Mouse (Mus musculus) neural tube, embryonic 15.5 days (tissue): ENCODE data around the gene G3bp2. TPM values are rescaled to one million over a fixed set of nuclear protein-coding genes. Genes with fewer than 3 reads are reported as not detected.

Source experiments
- ATAC-seq: fragments of 200-750 bp; cut with Nextera tagmentation; 2 replicates; pipeline ENCODE4 v1.8.0; 2017; ENCODE audit warnings: mild to moderate bottlenecking, moderate TSS enrichment, moderate library complexity; ENCODE audit not compliant: low FRiP score
- H3K27ac ChIP-seq: fragments of 300-500 bp; sonication (generic); replicated peaks from 2 replicates; pipeline ENCODE4 v1.5.1; 2015; ENCODE audit warnings: mild to moderate bottlenecking, inconsistent platforms
- H3K27me3 ChIP-seq: fragments of 300-500 bp; sonication (generic); replicated peaks from 2 replicates; pipeline ENCODE4 v1.6.1; 2015; ENCODE audit warnings: inconsistent platforms
- H3K36me3 ChIP-seq: fragments of 300-500 bp; sonication (generic); 2 replicates; pipeline ENCODE4 v1.6.1; 2015; ENCODE audit warnings: inconsistent platforms
- H3K4me1 ChIP-seq: fragments of 300-500 bp; sonication (generic); 2 replicates; pipeline ENCODE4 v1.6.1; 2015; ENCODE audit warnings: inconsistent platforms
- H3K4me2 ChIP-seq: fragments of 300-500 bp; sonication (generic); 2 replicates; pipeline ENCODE4 v1.6.1; 2015; ENCODE audit warnings: inconsistent platforms, mild to moderate bottlenecking, moderate library complexity
- H3K4me3 ChIP-seq: fragments of 300-500 bp; sonication (generic); replicated peaks from 2 replicates; pipeline ENCODE4 v1.5.1; 2015; ENCODE audit warnings: mild to moderate bottlenecking, inconsistent platforms
- H3K9ac ChIP-seq: fragments of 300-500 bp; sonication (generic); replicated peaks from 2 replicates; pipeline ENCODE4 v1.6.1; 2015; ENCODE audit warnings: mild to moderate bottlenecking, inconsistent platforms
- H3K9me3 ChIP-seq: fragments of 300-500 bp; sonication (generic); replicated peaks from 2 replicates; pipeline ENCODE4 v1.6.1; 2016; ENCODE audit warnings: inconsistent platforms
- WGBS: fragments of 180-500 bp; shearing (Covaris S2); methylation state at CpG from one replicate; pipeline ENCODE4 v1.1.7; 2015; ENCODE audit warnings: mixed read lengths; 5-methylcytosine and 5-hydroxymethylcytosine counted together
- polyA plus RNA-seq: library from polyadenylated mRNA; unstranded; fragments of >200 nt; fragmentation: Nextera tagmentation; extraction: Ambion mirVana; gene quantifications from 2 replicates; pipeline ENCODE4 v1.2.1, GENCODE M21; 2015

Gene G3bp2
- polyA plus RNA-seq, 1 experiment from 2014 or later: 357 TPM

DNA sequence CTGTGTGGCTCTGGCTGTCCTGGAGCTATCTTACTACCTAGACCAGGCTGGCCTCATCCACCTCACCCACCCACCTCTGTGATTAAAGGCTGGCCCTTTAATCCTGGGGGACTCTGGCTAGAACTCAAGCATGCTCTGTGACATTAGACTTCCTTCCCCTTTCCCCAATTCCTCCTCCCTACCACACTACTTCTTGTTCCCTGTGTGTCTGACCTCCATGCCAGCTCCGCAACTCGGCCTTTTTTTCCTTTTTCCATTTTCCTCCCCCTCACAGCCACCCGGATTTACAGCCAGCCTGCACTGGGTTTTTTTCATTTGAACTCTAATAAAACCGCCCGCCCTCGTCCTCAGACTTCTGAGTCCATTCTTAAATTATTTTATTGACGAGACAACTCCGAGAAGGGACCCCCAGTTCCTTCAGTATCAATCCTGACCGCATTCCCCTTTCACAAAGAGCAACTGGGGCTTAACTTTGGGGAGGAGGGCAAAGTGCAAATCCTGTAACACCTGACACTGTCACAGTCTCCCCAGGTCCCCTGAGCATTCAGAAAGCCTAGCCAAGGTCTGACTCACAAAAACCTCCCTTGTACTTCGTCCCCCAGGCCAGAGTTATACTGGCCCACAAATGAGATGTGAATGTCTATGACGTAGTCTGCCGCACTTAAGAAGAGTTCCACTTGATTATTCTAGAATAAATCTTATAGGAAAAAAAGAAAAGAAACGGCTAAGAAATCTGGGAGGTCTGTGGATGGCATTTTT is 15.0 kb upstream of the G3bp2 start:
- H3K9me3 ChIP-seq: no peaks in the 10 kb centered on the region
- H3K4me2 ChIP-seq: no peak overlapping the region
- H3K9ac ChIP-seq: no peak overlapping the region
- 30% methylated on average over 13 of the region's 13 CpGs for WGBS
- no peak for ATAC-seq
- no peaks in the 10 kb centered on the region for H3K27me3 ChIP-seq
- 0 out of 2 replicates have a peak, but pooled peaks cover 2% of the 10 kb centered on the region for H3K4me1 ChIP-seq
- no peak overlapping the region for H3K27ac ChIP-seq
- H3K4me3 ChIP-seq: no peak overlapping the region
- H3K36me3 ChIP-seq: no peaks in the 10 kb centered on the region

GRCm38 (mm10) chr5:92097779-92098178 is 14.3 kb upstream of the G3bp2 start:
- no peaks in the 10 kb centered on the region for H3K9me3 ChIP-seq
- no peak overlapping the region for H3K4me3 ChIP-seq
- H3K4me1 ChIP-seq: peaks cover 8% of the 10 kb centered on the region; the same call in 1 of the 2 replicates
- no peak overlapping the region for H3K9ac ChIP-seq
- no peak overlapping the region for H3K4me2 ChIP-seq
- H3K36me3 ChIP-seq: no peaks in the 10 kb centered on the region
- no peak for ATAC-seq
- H3K27ac ChIP-seq: no peak overlapping the region
- H3K27me3 ChIP-seq: no peaks in the 10 kb centered on the region
- 93% methylated on average over 4 of the region's 4 CpGs for WGBS

DNA sequence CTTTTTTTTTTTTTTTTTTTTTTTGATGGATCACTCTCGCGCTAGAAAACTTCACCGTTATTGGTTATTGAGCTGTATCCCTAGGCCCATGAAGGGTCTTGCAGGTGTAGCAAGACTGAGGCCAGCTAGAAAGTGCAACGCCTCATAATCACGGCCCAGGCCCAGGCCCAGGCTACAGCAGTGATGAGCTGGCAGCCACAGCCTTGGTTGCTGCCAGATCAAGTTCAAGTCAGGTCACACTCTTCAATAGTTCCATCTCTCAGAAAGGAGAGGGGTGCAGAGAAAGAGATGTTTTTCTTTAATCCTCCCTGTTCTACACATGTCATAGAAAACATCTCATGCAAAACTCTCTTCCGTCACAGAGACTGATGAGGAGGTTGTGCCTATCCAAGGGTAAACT is 13.3 kb upstream of the G3bp2 start:
- Histone ChIP-seq H3K9ac (no peak overlapping the region), H3K4me1 (peaks cover 8% of the 10 kb centered on the region; the same call in 1 of the 2 replicates), H3K27me3 (no peaks in the 10 kb centered on the region), H3K36me3 (no peaks in the 10 kb centered on the region), H3K27ac (no peak overlapping the region), H3K4me3 (no peak overlapping the region), H3K4me2 (no peak overlapping the region), H3K9me3 (no peaks in the 10 kb centered on the region)
- 89% methylated on average over 6 of the region's 6 CpGs for WGBS
- ATAC-seq: no peak

DNA sequence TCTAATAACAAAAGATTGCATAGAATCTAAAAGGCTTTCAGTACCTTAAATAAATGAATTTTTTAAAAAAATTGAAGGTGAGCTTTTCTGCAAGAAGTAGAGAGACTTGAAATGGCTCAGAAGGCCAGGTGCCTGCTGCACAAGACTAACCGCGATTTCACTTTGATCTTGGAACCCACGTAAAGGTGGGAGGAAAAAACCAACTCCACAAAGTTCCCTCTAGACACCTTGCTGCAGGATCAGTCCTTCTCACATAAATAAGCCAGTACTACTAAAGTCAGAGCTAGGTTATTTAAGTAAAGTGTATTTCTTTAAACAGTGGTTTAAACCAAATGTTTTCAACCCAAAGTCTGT is 10.5 kb upstream of the G3bp2 start:
- WGBS: 85% methylated on average over 3 of the region's 3 CpGs
- H3K4me2 ChIP-seq: no peak overlapping the region
- no peaks in the 10 kb centered on the region for H3K36me3 ChIP-seq
- no peak overlapping the region for H3K9ac ChIP-seq
- H3K27ac ChIP-seq: no peak overlapping the region
- H3K9me3 ChIP-seq: no peaks in the 10 kb centered on the region
- H3K4me1 ChIP-seq: peaks cover 8% of the 10 kb centered on the region; the same call in 1 of the 2 replicates
- H3K4me3 ChIP-seq: no peak overlapping the region
- no peaks in the 10 kb centered on the region for H3K27me3 ChIP-seq
- ATAC-seq: no peak

DNA sequence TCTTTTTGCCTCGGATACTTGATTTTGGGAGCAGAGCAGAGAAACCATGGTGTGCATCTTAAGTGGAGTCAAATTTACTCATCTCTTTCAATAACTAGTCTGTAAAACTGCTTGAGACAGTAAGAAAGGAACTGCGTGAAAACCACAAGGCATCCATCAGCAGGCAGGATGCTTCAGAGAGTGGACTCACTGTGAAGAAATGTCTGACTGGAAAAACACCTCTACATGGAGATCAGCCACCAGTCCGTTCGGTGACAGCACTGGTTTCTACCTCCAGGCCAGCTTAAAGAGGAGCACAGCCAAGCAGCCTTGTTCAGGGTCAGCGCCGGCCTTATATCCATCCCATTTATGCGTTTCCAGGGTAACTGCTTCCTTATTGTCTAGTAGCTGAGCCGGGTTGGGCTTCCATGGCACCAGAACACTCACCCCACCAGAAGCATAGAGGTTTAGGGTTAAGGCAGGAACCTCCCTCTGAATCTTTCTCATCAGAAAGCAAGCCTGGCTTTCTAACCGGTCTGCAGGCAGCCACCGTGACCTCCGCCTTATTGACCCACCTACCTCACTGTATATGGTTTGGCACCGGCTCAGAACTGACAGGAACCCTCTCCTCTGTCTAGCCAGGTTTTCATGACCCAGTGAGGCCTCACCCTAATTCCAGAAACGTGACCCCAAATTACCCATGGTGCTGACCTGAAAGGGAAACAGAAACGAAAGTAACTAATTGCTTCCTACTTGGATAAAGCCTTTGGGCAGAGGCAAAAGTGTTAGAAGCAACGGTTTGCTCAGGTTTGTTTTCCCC is 9.9 kb upstream of the G3bp2 start:
- WGBS: 52% methylated on average over 15 of the region's 15 CpGs
- H3K4me2 ChIP-seq: no peak overlapping the region
- peaks cover 8% of the 10 kb centered on the region; the same call in 1 of the 2 replicates for H3K4me1 ChIP-seq
- H3K36me3 ChIP-seq: no peaks in the 10 kb centered on the region
- ATAC-seq: no peak
- H3K9me3 ChIP-seq: no peaks in the 10 kb centered on the region
- no peaks in the 10 kb centered on the region for H3K27me3 ChIP-seq
- no peak overlapping the region for H3K27ac ChIP-seq
- H3K9ac ChIP-seq: no peak overlapping the region
- no peak overlapping the region for H3K4me3 ChIP-seq

DNA sequence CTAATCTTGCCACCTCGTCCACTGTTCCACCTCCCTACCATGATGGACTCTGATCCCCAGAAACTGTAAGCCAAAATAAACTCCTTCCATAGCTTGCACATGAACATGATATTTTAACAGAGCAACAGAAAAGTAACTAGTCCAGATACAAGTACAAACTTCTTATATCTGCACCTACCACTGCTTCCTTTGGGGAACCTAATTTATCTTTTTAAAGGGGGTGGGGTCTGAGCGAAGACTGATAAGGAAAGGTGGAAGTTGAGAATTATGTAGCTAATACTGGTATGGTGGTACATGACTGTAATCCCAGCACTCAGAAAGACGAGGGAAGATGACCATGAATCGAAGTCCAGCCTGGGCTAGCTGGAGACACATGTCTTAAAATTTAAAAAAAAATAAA is 4.0 kb upstream of the G3bp2 start:
- WGBS: 96% methylated on average over 4 of the region's 4 CpGs
- H3K4me1 ChIP-seq: peaks cover 7% of the 10 kb centered on the region; the same call in 1 of the 2 replicates
- no peaks in the 10 kb centered on the region for H3K27me3 ChIP-seq
- H3K9me3 ChIP-seq: no peaks in the 10 kb centered on the region
- no peak overlapping the region for H3K4me2 ChIP-seq
- H3K36me3 ChIP-seq: no peaks in the 10 kb centered on the region
- no peak overlapping the region for H3K9ac ChIP-seq
- H3K4me3 ChIP-seq: no peak overlapping the region
- no peak overlapping the region for H3K27ac ChIP-seq
- no peak for ATAC-seq

GRCm38 (mm10) chr5:92085821-92086550 is 2.5 kb upstream of the G3bp2 start:
- Histone ChIP-seq H3K9ac (no peak overlapping the region), H3K4me3 (no peak overlapping the region), H3K4me2 (no peak overlapping the region), H3K27me3 (no peaks in the 10 kb centered on the region), H3K4me1 (peaks cover 20% of the 10 kb centered on the region), H3K27ac (no peak overlapping the region), H3K9me3 (no peaks in the 10 kb centered on the region), H3K36me3 (no peaks in the 10 kb centered on the region)
- WGBS: 89% methylated on average over 7 of the region's 7 CpGs
- no peak for ATAC-seq

DNA sequence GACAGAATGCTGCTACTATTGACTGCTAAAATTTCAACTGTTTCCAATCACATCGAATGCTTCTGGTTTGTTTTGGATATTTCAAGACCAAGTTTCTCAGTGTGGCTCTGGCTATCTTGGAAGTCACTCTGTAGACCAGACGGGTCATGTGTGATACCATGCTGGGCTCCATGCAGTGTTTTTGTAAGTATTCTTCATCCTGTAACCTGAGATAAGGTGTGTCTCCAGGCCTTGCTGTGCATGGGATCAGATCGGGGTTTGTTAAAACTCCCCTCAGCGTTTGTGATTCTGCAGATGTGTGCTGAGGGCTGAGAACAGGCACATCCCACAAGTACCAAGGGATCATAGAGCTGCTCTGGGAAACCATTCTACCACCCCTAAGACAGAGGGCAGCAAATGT is 1.7 kb upstream of the G3bp2 start:
- H3K9me3 ChIP-seq: no peaks in the 10 kb centered on the region
- H3K4me2 ChIP-seq: no peak overlapping the region
- H3K4me1 ChIP-seq: peaks cover 28% of the 10 kb centered on the region
- ATAC-seq: no peak
- H3K36me3 ChIP-seq: no peaks in the 10 kb centered on the region
- H3K27me3 ChIP-seq: no peaks in the 10 kb centered on the region
- no peak overlapping the region for H3K27ac ChIP-seq
- WGBS: 72% methylated on average over 4 of the region's 4 CpGs
- no peak overlapping the region for H3K4me3 ChIP-seq
- no peak overlapping the region for H3K9ac ChIP-seq

DNA sequence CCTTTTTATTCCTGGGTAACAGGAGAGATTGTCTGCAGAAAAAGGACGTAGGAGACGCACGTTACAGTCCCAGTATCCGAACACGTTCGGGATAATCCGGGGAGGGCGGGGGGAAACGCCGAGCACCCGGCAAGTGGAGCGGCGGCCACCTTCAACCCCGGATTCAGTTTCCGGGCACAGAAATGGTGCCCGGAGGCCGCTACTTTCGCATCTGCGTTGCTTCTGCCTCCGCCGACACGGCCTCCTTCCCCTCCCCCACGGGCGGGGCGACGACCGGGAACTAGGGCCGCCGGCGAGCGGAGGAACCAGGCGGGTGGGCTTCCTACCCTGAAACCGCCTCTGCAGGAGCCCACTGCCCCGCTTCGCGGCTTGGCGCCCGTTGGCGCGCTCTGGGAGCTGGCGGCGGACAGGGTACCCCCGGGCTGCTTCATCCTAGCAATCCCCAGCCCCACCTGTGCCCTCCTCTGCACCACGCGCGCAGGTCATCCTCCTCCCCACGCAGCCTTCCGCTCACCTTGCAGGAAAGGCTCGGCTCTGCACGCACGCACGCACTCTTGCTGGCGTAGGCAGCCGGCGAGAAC is 608 bp downstream of the G3bp2 start:
- Histone ChIP-seq H3K4me3 (peak overlapping the region; percentile 98), H3K27ac (peak overlapping the region; percentile 99), H3K4me1 (peaks cover 41% of the 10 kb centered on the region), H3K9ac (peak overlapping the region; percentile 97), H3K9me3 (no peaks in the 10 kb centered on the region), H3K4me2 (peak overlapping the region; percentile 69), H3K27me3 (no peaks in the 10 kb centered on the region), H3K36me3 (no peaks in the 10 kb centered on the region)
- under 1% methylated on average over 53 of the region's 55 CpGs for WGBS
- ATAC-seq: peak; percentile 80

GRCm38 (mm10) chr5:92081326-92081725 is 2.2 kb downstream of the G3bp2 start:
- Histone ChIP-seq H3K4me2 (peak overlapping the region; percentile 69), H3K27ac (no peak overlapping the region), H3K9ac (peak overlapping the region; percentile 34; the same call in 1 of the 2 replicates), H3K4me1 (peaks cover 41% of the 10 kb centered on the region), H3K27me3 (no peaks in the 10 kb centered on the region), H3K4me3 (peak overlapping the region; percentile 98), H3K9me3 (no peaks in the 10 kb centered on the region), H3K36me3 (no peaks in the 10 kb centered on the region)
- ATAC-seq: no peak
- 63% methylated on average over 3 of the region's 3 CpGs for WGBS

DNA sequence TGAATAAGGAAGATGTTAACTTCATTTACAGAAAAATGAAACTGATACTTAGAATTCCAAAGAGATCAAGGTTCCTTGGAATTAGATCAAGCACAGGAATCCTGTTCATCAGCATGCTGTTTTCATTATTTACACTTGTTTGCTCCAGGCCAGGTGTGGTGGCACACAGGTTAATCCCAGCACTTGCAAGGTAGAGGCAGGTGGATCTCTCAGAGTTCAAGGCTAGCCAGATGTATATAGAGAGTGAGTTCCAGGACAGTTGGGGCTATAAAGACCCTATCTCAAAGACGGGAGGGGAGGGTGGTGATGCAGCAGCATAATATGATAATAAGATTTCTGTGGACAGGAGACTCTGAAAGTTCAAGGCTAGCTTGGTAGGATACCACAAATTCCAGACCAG is 3.1 kb downstream of the G3bp2 start:
- peaks cover 41% of the 10 kb centered on the region for H3K4me1 ChIP-seq
- H3K4me2 ChIP-seq: peak overlapping the region; percentile 69; the same call in 1 of the 2 replicates
- H3K9me3 ChIP-seq: no peaks in the 10 kb centered on the region
- H3K27ac ChIP-seq: no peak overlapping the region
- WGBS: 73% methylated on average over 1 of the region's 1 CpGs
- no peak overlapping the region for H3K9ac ChIP-seq
- H3K36me3 ChIP-seq: no peaks in the 10 kb centered on the region
- no peak for ATAC-seq
- no peak overlapping the region for H3K4me3 ChIP-seq
- H3K27me3 ChIP-seq: no peaks in the 10 kb centered on the region
